Mouse (Mus musculus) urinary bladder, postnatal 36 days (tissue): ENCODE measurements around the gene 9530003J23Rik.
"Not testable (repeated sequence)": the region's sequence is repeated elsewhere in the genome, so short reads cannot be mapped to it uniquely, and the experiment has no call there.

Experiments
- DNase-seq, 2 experiments: peaks; one replicate each; pipeline ENCODE4 v3.0.0; 2022; ENCODE audit warnings: low spot score in 2 of 2, mixed read lengths in 1 of 2

The 9530003J23Rik gene

GRCm38 (mm10) chr10:117225094-117225493 lies 13.4 kb downstream of the 9530003J23Rik start:
- no peak for DNase-seq

- DNase-seq, result peak; percentile 92
Measured at GRCm38 (mm10) chr10:117224102-117224990, 14.2 kb downstream of the 9530003J23Rik start, which contains the start of gene Yeats4. Gene Yeats4 (minus strand): TSS chr10:117224507.

- DNase-seq, result no peak
Measured at GRCm38 (mm10) chr10:117223758-117224101, 14.8 kb downstream of the 9530003J23Rik start.

GRCm38 (mm10) chr10:117222821-117223220 lies 15.7 kb downstream of the 9530003J23Rik start:
- DNase-seq, result no peak

- no peak for DNase-seq
Measured at GRCm38 (mm10) chr10:117218351-117218750, 20.2 kb downstream of the 9530003J23Rik start.

- DNase-seq, result no peak
Measured at GRCm38 (mm10) chr10:117217246-117217840, 21.2 kb downstream of the 9530003J23Rik start.

GRCm38 (mm10) chr10:117216793-117217192 lies 21.7 kb downstream of the 9530003J23Rik start:
- DNase-seq, result no peak

GRCm38 (mm10) chr10:117216132-117216495 lies 22.4 kb downstream of the 9530003J23Rik start:
- DNase-seq, result no peak

GRCm38 (mm10) chr10:117215409-117216131 lies 22.9 kb downstream of the 9530003J23Rik start:
- no peak for DNase-seq

GRCm38 (mm10) chr10:117211023-117211422 lies 27.5 kb downstream of the 9530003J23Rik start:
- no peak for DNase-seq

GRCm38 (mm10) chr10:117209469-117209938 lies 29.0 kb downstream of the 9530003J23Rik start:
- DNase-seq, result peak in 1 of 2 experiments; percentile 31

GRCm38 (mm10) chr10:117208787-117209186 lies 29.7 kb downstream of the 9530003J23Rik start:
- not testable (repeated sequence) for DNase-seq

GRCm38 (mm10) chr10:117208221-117208620 lies 30.3 kb downstream of the 9530003J23Rik start:
- DNase-seq, result no peak

- no peak for DNase-seq
Measured at GRCm38 (mm10) chr10:117206070-117206469, 32.4 kb downstream of the 9530003J23Rik start.

GRCm38 (mm10) chr10:117203558-117203981 lies 34.9 kb downstream of the 9530003J23Rik start:
- no peak for DNase-seq

- DNase-seq, result no peak
Measured at GRCm38 (mm10) chr10:117202981-117203557, 35.4 kb downstream of the 9530003J23Rik start.

- no peak for DNase-seq
Measured at GRCm38 (mm10) chr10:117199701-117200100, 38.8 kb downstream of the 9530003J23Rik start.

GRCm38 (mm10) chr10:117196696-117197095 lies 41.8 kb downstream of the 9530003J23Rik start:
- DNase-seq, result no peak

- DNase-seq, result no peak
Measured at GRCm38 (mm10) chr10:117195748-117196147, 42.8 kb downstream of the 9530003J23Rik start.

- DNase-seq, result no peak
Measured at GRCm38 (mm10) chr10:117195005-117195404, 43.5 kb downstream of the 9530003J23Rik start.

GRCm38 (mm10) chr10:117193364-117193763 lies 45.1 kb downstream of the 9530003J23Rik start:
- no peak for DNase-seq
